Mouse (Mus musculus): ENCODE results near the gene Ptar1. TPM values are rescaled to one million over a fixed set of nuclear protein-coding genes. Genes with fewer than 3 reads are reported as not detected.

Ptar1 gene
- polyA plus RNA-seq, 1 experiment from 2014 or later = 5.5 TPM

Other genes starting within 250 kb of the Ptar1 start
- 1.8 and 1.9 TPM in 2 replicates for gene Mamdc2, start 239.0 kb upstream of the Ptar1 start, polyA plus RNA-seq (2014; fragmentation: Nextera tagmentation; extraction: Ambion mirVana)
- 1.5 and 1.6 TPM in 2 replicates for gene 1700028P14Rik, start 34.6 kb upstream of the Ptar1 start, polyA plus RNA-seq (2014; fragmentation: Nextera tagmentation; extraction: Ambion mirVana)
- 5.1 and 5.8 TPM in 2 replicates for gene Apba1, start 71.5 kb downstream of the Ptar1 start, polyA plus RNA-seq (2014; fragmentation: Nextera tagmentation; extraction: Ambion mirVana)